Mouse (Mus musculus): ENCODE data around the gene Anp32e. TPM values are rescaled to one million over a fixed set of nuclear protein-coding genes. Genes with fewer than 3 reads are reported as not detected.
A peak's percentile ranks its signal among the peaks of the same experiment; 100 is the strongest.

The Anp32e gene
- polyA plus RNA-seq, 1 experiment from 2014 or later: 37.1 TPM

- H3K9me3 ChIP-seq (ENCODE audit: control insufficient read depth, low read length): no peaks in the 10 kb centered on the region
- no peak overlapping the region for H3K4me3 ChIP-seq (replicated peaks; ENCODE audit: low read length)
- no peaks in the 10 kb centered on the region; the same call in 1 of the 2 replicates for H3K36me3 ChIP-seq (replicated peaks; ENCODE audit: control insufficient read depth, insufficient read depth)
- H3K27ac ChIP-seq: no peak overlapping the region
- H3K27me3 ChIP-seq (ENCODE audit: control insufficient read depth, insufficient read depth, low read length): peaks cover 20% of the 10 kb centered on the region; the same call in 1 of the 2 replicates
- no peak overlapping the region for H3K4me2 ChIP-seq (replicated peaks)
- no peak for ATAC-seq (ENCODE audit: low FRiP score)
- H3K9ac ChIP-seq: no peak overlapping the region
- H3K4me1 ChIP-seq (replicated peaks; ENCODE audit: control insufficient read depth, insufficient read depth, low read length): peaks cover 21% of the 10 kb centered on the region
- WGBS: 39% methylated on average over 5 of the region's 6 CpGs
- no peak for DNase-seq (ENCODE audit: low spot score)
These were observed 26.4 kb upstream of the Anp32e start for GRCm38 (mm10) chr3:95902643-95903042.

- WGBS: under 1% methylated on average over 15 of the region's 15 CpGs
- Histone ChIP-seq H3K27me3 (ENCODE audit: control insufficient read depth, insufficient read depth, low read length) (peaks cover 20% of the 10 kb centered on the region; the same call in 1 of the 2 replicates), H3K36me3 (replicated peaks; ENCODE audit: control insufficient read depth, insufficient read depth) (no peaks in the 10 kb centered on the region), H3K4me1 (replicated peaks; ENCODE audit: control insufficient read depth, insufficient read depth, low read length) (peaks cover 21% of the 10 kb centered on the region), H3K27ac (no peak overlapping the region), H3K4me3 (replicated peaks; ENCODE audit: low read length) (peak overlapping the region; percentile 27), H3K9ac (peak overlapping the region; percentile 38; the same call in 1 of the 2 replicates), H3K9me3 (ENCODE audit: control insufficient read depth, low read length) (no peaks in the 10 kb centered on the region), H3K4me2 (replicated peaks) (peak overlapping the region; percentile 62)
- no peak for DNase-seq (ENCODE audit: low spot score)
- ATAC-seq (ENCODE audit: low FRiP score): no peak
These were observed 25.1 kb upstream of the Anp32e start for GRCm38 (mm10) chr3:95903753-95904502.

GRCm38 (mm10) chr3:95904568-95904967 lies 24.5 kb upstream of the Anp32e start, which contains the start of gene Car14:
TSS of gene Car14 (minus strand) at chr3:95904691.
- peaks cover 20% of the 10 kb centered on the region; the same call in 1 of the 2 replicates for H3K27me3 ChIP-seq (ENCODE audit: control insufficient read depth, insufficient read depth, low read length)
- H3K4me3 ChIP-seq (replicated peaks; ENCODE audit: low read length): peak within 1 kb of the TSS; percentile 27
- under 1% methylated on average over 15 of the region's 15 CpGs for WGBS
- H3K36me3 ChIP-seq (replicated peaks; ENCODE audit: control insufficient read depth, insufficient read depth): no peaks in the 10 kb centered on the region
- peak within 1 kb of the TSS; percentile 62 for H3K4me2 ChIP-seq (replicated peaks)
- H3K9ac ChIP-seq: peak within 1 kb of the TSS; percentile 38
- ATAC-seq (ENCODE audit: low FRiP score): peak; percentile 35; the same call in 1 of the 2 replicates
- H3K4me1 ChIP-seq (replicated peaks; ENCODE audit: control insufficient read depth, insufficient read depth, low read length): peaks cover 21% of the 10 kb centered on the region
- no peaks in the 10 kb centered on the region for H3K9me3 ChIP-seq (ENCODE audit: control insufficient read depth, low read length)
- no peak within 1 kb of the TSS for H3K27ac ChIP-seq
- DNase-seq (ENCODE audit: low spot score): no peak

- Histone ChIP-seq H3K4me3 (replicated peaks; ENCODE audit: low read length) (peak overlapping the region; percentile 27), H3K36me3 (replicated peaks; ENCODE audit: control insufficient read depth, insufficient read depth) (no peaks in the 10 kb centered on the region), H3K9ac (peak overlapping the region; percentile 38), H3K27me3 (ENCODE audit: control insufficient read depth, insufficient read depth, low read length) (peaks cover 20% of the 10 kb centered on the region; the same call in 1 of the 2 replicates), H3K4me2 (replicated peaks) (peak overlapping the region; percentile 62), H3K27ac (no peak overlapping the region), H3K9me3 (ENCODE audit: control insufficient read depth, low read length) (no peaks in the 10 kb centered on the region), H3K4me1 (replicated peaks; ENCODE audit: control insufficient read depth, insufficient read depth, low read length) (peaks cover 21% of the 10 kb centered on the region)
- ATAC-seq (ENCODE audit: low FRiP score) (0 out of 2 replicates have a peak, but pooled peaks have one; percentile 35), DNase-seq (ENCODE audit: low spot score) (no peak)
- under 1% methylated on average over 18 of the region's 18 CpGs for WGBS
These were observed 23.7 kb upstream of the Anp32e start for GRCm38 (mm10) chr3:95905146-95905939.

- DNase-seq (ENCODE audit: low spot score) (peak; percentile 72), ATAC-seq (ENCODE audit: low FRiP score) (no peak)
- H3K9ac ChIP-seq: peak overlapping the region; percentile 38; the same call in 1 of the 2 replicates
- no peak overlapping the region for H3K27ac ChIP-seq
- H3K36me3 ChIP-seq (replicated peaks; ENCODE audit: control insufficient read depth, insufficient read depth): no peaks in the 10 kb centered on the region
- no peaks in the 10 kb centered on the region for H3K9me3 ChIP-seq (ENCODE audit: control insufficient read depth, low read length)
- peaks cover 21% of the 10 kb centered on the region for H3K4me1 ChIP-seq (replicated peaks; ENCODE audit: control insufficient read depth, insufficient read depth, low read length)
- peaks cover 20% of the 10 kb centered on the region; the same call in 1 of the 2 replicates for H3K27me3 ChIP-seq (ENCODE audit: control insufficient read depth, insufficient read depth, low read length)
- WGBS: 1% methylated on average over 12 of the region's 12 CpGs
- H3K4me3 ChIP-seq (replicated peaks; ENCODE audit: low read length): 0 out of 2 replicates have a peak overlapping the region, but pooled peaks have one; percentile 27
- peak overlapping the region; percentile 62 for H3K4me2 ChIP-seq (replicated peaks)
These were observed 23.0 kb upstream of the Anp32e start for GRCm38 (mm10) chr3:95905940-95906492.

GRCm38 (mm10) chr3:95906860-95907259 lies 22.2 kb upstream of the Anp32e start:
- no peak overlapping the region for H3K27ac ChIP-seq
- H3K27me3 ChIP-seq (ENCODE audit: control insufficient read depth, insufficient read depth, low read length): peaks cover 20% of the 10 kb centered on the region; the same call in 1 of the 2 replicates
- ATAC-seq (ENCODE audit: low FRiP score) (no peak), DNase-seq (ENCODE audit: low spot score) (peak; percentile 65)
- H3K4me1 ChIP-seq (replicated peaks; ENCODE audit: control insufficient read depth, insufficient read depth, low read length): peaks cover 21% of the 10 kb centered on the region
- H3K36me3 ChIP-seq (replicated peaks; ENCODE audit: control insufficient read depth, insufficient read depth): no peaks in the 10 kb centered on the region
- H3K4me2 ChIP-seq (replicated peaks): peak overlapping the region; percentile 62
- 0 out of 2 replicates have a peak overlapping the region, but pooled peaks have one; percentile 10 for H3K4me3 ChIP-seq (replicated peaks; ENCODE audit: low read length)
- no peaks in the 10 kb centered on the region for H3K9me3 ChIP-seq (ENCODE audit: control insufficient read depth, low read length)
- no peak overlapping the region for H3K9ac ChIP-seq
- WGBS: under 1% methylated on average over 12 of the region's 12 CpGs

GRCm38 (mm10) chr3:95907613-95908012 lies 21.4 kb upstream of the Anp32e start:
- Histone ChIP-seq H3K9me3 (ENCODE audit: control insufficient read depth, low read length) (no peaks in the 10 kb centered on the region), H3K36me3 (replicated peaks; ENCODE audit: control insufficient read depth, insufficient read depth) (no peaks in the 10 kb centered on the region), H3K4me2 (replicated peaks) (no peak overlapping the region), H3K4me3 (replicated peaks; ENCODE audit: low read length) (no peak overlapping the region), H3K4me1 (replicated peaks; ENCODE audit: control insufficient read depth, insufficient read depth, low read length) (peaks cover 21% of the 10 kb centered on the region), H3K27ac (no peak overlapping the region), H3K9ac (no peak overlapping the region), H3K27me3 (ENCODE audit: control insufficient read depth, insufficient read depth, low read length) (peaks cover 20% of the 10 kb centered on the region; the same call in 1 of the 2 replicates)
- DNase-seq (ENCODE audit: low spot score): no peak
- ATAC-seq (ENCODE audit: low FRiP score): no peak
- 56% methylated on average over 4 of the region's 4 CpGs for WGBS

GRCm38 (mm10) chr3:95914706-95915105 lies 14.3 kb upstream of the Anp32e start:
- 98% methylated on average over 4 of the region's 4 CpGs for WGBS
- H3K27me3 ChIP-seq (ENCODE audit: control insufficient read depth, insufficient read depth, low read length): no peaks in the 10 kb centered on the region
- no peaks in the 10 kb centered on the region for H3K4me1 ChIP-seq (replicated peaks; ENCODE audit: control insufficient read depth, insufficient read depth, low read length)
- no peak overlapping the region for H3K4me3 ChIP-seq (replicated peaks; ENCODE audit: low read length)
- H3K9me3 ChIP-seq (ENCODE audit: control insufficient read depth, low read length): no peaks in the 10 kb centered on the region
- H3K9ac ChIP-seq: no peak overlapping the region
- no peak overlapping the region for H3K4me2 ChIP-seq (replicated peaks)
- no peak for DNase-seq (ENCODE audit: low spot score)
- H3K36me3 ChIP-seq (replicated peaks; ENCODE audit: control insufficient read depth, insufficient read depth): no peaks in the 10 kb centered on the region
- no peak overlapping the region for H3K27ac ChIP-seq
- ATAC-seq (ENCODE audit: low FRiP score): no peak

GRCm38 (mm10) chr3:95916760-95917159 lies 12.3 kb upstream of the Anp32e start:
- Histone ChIP-seq H3K27me3 (ENCODE audit: control insufficient read depth, insufficient read depth, low read length) (no peaks in the 10 kb centered on the region), H3K4me3 (replicated peaks; ENCODE audit: low read length) (no peak overlapping the region), H3K9ac (no peak overlapping the region), H3K4me1 (replicated peaks; ENCODE audit: control insufficient read depth, insufficient read depth, low read length) (no peaks in the 10 kb centered on the region), H3K4me2 (replicated peaks) (no peak overlapping the region), H3K9me3 (ENCODE audit: control insufficient read depth, low read length) (no peaks in the 10 kb centered on the region), H3K27ac (no peak overlapping the region), H3K36me3 (replicated peaks; ENCODE audit: control insufficient read depth, insufficient read depth) (no peaks in the 10 kb centered on the region)
- 80% methylated on average over 7 of the region's 7 CpGs for WGBS
- DNase-seq (ENCODE audit: low spot score) (no peak), ATAC-seq (ENCODE audit: low FRiP score) (no peak)

All from hindbrain, embryonic 14.5 days (tissue).